Mouse (Mus musculus): ENCODE data around the gene Ldlrad3. TPM values are rescaled to one million over a fixed set of nuclear protein-coding genes. Genes with fewer than 3 reads are reported as not detected.

Ldlrad3 gene
- total RNA-seq, 2 experiments from 2014 or later: 8.9 to 9.9 TPM

- intact Hi-C loops (cut with DNase I): no loop called here
- no peak for DNase-seq (ENCODE audit: low spot score in 2 of 2)
Measured at GRCm38 (mm10) chr2:102191736-102192135, 5.6 kb upstream of the Ldlrad3 start.

GRCm38 (mm10) chr2:102190956-102191355, 4.8 kb upstream of the Ldlrad3 start:
- intact Hi-C loops (cut with DNase I): no loop called here
- no peak for DNase-seq (ENCODE audit: low spot score in 2 of 2)

DNA sequence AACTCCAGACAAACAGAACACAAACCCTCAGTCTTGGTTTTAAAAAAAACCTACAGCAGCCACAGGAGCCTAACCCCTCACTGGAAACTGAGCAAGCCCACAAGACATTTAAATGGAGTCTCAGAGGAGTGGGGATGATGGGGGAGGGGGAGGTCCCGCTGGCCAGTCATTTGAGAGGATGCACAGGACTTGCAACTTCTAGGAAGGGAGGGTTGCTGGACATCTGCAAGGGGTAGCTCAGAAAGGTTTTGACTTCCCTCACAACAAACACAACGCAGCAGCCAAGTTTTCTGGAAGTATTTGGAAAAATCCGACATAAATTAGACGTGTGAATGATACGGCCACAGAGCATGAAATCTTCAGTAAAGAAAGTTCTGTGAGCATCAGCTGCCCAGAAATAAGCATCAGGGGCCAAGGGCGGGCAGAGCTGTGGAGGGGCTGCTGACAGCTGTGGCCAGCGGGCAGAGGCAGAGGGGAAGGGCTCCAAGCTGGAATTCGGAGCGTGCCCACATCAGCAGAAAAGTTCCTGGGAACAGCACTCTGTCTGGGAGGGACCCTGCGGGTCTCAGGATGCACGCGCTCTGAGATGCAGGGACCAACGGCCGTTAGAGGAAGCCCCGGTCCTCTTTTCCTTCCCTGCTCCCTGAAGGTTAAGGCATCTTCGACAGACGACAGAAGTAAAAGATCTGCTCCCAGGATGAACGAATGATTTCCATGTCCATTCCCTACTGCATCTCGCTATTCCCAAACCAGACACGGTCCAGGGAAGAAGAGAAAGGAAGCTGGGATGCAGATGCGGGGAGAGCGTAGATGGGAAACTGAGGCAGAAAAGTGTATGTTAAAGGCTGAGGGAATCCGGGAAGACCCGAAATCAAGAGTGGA, 875 bp downstream of the Ldlrad3 start:
- peak in 1 of 2 experiments; percentile 19 for DNase-seq (ENCODE audit: low spot score in 2 of 2)
- intact Hi-C loops (cut with DNase I): loop anchor here (5.0 kb wide), 3 partner anchors 53 to 217 kb away; no protein-coding TSS in a partner anchor

GRCm38 (mm10) chr2:102183720-102184480, 2.3 kb downstream of the Ldlrad3 start:
- DNase-seq (ENCODE audit: low spot score in 2 of 2): no peak
- intact Hi-C loops (cut with DNase I): no loop called here

GRCm38 (mm10) chr2:102181459-102181858, 4.7 kb downstream of the Ldlrad3 start:
- DNase-seq (ENCODE audit: low spot score in 2 of 2): no peak
- intact Hi-C loops (cut with DNase I): no loop called here

DNA sequence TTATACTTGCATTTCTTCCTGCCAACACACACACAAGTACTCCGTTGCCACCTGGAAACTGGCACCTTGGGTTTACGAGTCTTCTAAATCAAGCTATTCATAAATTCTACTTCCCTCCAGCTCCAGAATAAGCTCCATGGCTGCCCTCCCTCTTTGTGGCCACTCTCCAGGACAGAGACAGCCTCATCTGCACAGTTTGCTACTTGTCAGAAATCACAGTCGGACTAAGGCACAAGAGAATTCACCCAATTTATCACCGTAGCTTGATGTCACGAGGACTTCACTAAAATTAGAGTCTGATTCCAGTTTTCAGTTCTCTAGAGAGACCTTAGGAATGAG, 9.8 kb downstream of the Ldlrad3 start:
- intact Hi-C loops (cut with DNase I): no loop called here
- no peak for DNase-seq (ENCODE audit: low spot score in 2 of 2)

DNA sequence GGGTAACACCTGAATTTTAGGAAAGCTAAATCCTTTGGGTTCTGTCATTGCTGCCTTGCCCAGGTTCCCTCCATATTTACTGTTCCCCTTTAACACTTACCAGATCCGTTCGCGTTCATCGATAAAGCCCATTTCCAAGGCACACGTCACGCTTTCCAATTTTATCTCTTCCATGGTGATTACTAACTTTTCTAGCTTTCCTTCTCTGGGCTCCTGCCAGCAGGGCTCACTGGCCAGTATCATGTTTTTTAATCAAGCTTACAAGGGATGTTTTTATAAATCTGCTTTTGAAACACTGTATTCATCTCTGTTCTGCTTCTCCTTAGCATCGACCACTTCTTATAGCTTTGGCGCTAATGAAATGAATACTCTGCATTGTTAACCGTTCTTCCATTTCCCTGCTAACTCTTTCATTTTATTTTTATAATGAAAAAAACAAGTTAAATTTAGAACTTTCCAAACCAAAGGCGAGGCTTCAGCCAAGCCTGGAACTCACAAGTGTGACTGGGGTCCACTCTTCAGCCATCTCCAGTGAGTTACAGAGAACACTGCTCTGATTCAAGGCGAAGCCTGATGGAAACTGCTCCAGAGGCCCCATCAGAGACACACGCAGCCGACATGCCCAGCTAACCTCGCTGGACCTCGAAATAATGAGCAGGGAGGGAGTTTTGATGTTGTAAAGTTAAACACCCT, 10.3 kb downstream of the Ldlrad3 start:
- intact Hi-C loops (cut with DNase I): no loop called here
- no peak for DNase-seq (ENCODE audit: low spot score in 2 of 2)

GRCm38 (mm10) chr2:102172458-102172857, 13.7 kb downstream of the Ldlrad3 start:
- no peak for DNase-seq (ENCODE audit: low spot score in 2 of 2)
- intact Hi-C loops (cut with DNase I): no loop called here

DNA sequence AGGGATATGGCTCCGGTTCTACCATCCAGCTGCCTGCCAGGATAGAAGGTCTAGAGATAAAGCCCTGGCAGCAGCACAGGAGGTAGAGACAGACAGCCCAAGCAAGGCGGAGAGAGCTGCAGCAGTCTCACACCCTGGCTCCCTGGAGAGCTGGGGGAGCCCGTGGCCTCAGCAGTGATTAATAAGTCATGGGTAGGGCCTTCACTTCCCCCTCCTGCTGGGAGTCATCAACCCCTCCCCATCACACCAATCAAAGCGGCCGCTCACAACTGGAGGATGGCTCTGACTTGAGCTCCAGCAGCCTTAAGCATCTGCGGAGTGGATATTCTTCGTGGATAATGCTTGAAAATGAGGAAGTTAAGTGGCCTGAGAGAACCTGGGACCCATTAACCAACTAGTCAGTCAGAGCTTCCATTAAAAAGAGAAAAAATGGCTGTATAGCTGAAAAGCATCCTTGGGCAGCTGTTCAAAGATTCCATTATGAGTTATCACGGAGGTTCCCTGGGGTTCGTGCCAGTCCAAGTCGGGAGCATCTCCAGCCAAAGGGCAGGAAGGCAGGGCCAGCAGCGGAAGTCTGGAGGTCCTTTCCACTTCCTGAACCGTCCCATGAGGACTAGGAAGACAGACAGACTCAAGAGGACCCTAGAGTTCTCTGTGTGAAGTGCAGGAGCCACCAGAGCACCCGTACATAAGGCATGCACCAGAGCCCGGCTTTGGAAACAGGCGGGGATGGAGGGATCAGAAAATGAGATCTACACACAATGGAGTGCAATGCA, 19.4 kb downstream of the Ldlrad3 start:
- no peak for DNase-seq (ENCODE audit: low spot score in 2 of 2)
- intact Hi-C loops (cut with DNase I): no loop called here

GRCm38 (mm10) chr2:102163106-102163505, 23.1 kb downstream of the Ldlrad3 start:
- DNase-seq (ENCODE audit: low spot score in 2 of 2): no peak
- intact Hi-C loops (cut with DNase I): no loop called here

DNA sequence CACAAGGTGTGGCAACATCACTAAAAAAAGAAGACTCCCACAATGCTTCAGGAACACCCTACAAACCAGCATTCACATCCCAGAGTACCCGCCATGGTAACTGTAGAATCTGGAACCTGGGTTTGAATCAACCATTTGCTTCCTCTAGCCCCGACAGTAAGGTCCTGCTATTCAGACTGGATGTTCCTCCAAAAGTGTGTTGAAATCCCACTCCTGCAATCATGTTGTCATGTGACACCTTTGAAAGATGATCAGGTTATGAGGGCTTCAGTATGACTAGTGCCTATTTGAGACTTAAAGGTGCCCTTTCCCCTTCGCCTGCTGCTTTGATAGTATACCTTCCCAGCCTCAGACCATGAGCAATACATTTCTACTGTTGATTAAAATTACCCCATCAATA, 28.6 kb downstream of the Ldlrad3 start:
- no peak for DNase-seq (ENCODE audit: low spot score in 2 of 2)
- intact Hi-C loops (cut with DNase I): no loop called here

- intact Hi-C loops (cut with DNase I): no loop called here
- DNase-seq (ENCODE audit: low spot score in 2 of 2): no peak
Measured at GRCm38 (mm10) chr2:102157010-102157409, 29.2 kb downstream of the Ldlrad3 start.

- no peak for DNase-seq (ENCODE audit: low spot score in 2 of 2)
- intact Hi-C loops (cut with DNase I): no loop called here
Measured at GRCm38 (mm10) chr2:102156460-102156859, 29.7 kb downstream of the Ldlrad3 start.

GRCm38 (mm10) chr2:102155306-102156015, 30.7 kb downstream of the Ldlrad3 start:
- intact Hi-C loops (cut with DNase I): no loop called here
- no peak for DNase-seq (ENCODE audit: low spot score in 2 of 2)

DNA sequence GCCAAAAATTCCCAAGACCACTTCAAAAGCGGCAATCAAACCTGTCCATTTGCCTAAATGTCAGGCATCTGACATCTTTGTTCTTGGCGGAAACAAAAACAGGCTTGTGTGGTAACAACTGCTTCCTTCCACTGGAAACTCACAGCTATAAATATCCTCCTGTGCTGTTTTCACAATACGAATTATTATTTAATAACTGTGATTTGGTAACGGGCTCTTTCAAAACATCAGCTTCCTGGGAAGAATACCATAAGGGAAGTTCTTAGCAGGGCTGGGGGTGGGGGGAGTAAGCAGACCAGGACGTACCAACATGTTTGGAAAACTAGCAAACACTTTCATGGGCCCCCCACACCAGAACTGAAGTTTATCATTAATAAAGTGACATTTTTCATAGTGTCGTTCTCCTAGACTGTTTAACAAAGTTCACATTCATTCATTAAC, 31.4 kb downstream of the Ldlrad3 start:
- intact Hi-C loops (cut with DNase I): no loop called here

DNA sequence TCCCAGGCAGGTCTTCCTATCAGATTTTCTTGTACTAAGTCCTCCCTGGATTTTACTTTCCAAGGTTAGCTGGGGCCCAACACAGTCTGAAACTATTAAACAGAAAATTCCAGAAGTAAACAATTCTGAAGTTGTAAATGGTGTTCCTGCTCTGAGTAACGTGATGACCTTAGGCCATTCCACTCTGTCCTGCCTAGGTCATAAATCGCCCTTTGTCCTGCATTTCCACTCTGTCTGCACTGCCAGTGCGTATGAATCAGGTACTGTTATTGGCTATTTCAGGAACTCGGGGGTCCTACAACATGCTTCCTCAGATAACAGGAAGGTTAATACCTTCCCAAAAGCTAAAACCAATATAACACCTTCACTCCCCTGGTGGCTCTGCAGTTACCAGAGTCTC, 31.9 kb downstream of the Ldlrad3 start:
- DNase-seq (ENCODE audit: low spot score in 2 of 2): no peak
- intact Hi-C loops (cut with DNase I): no loop called here

More for the DNA sequence above, 31.4 kb downstream of the Ldlrad3 start:
- DNase-seq (ENCODE audit: low spot score in 2 of 2): no peak

- intact Hi-C loops (cut with DNase I): no loop called here
- DNase-seq (ENCODE audit: low spot score in 2 of 2): no peak
Measured at GRCm38 (mm10) chr2:102153516-102153915, 32.7 kb downstream of the Ldlrad3 start.

- intact Hi-C loops (cut with DNase I): no loop called here
- no peak for DNase-seq (ENCODE audit: low spot score in 2 of 2)
Measured at GRCm38 (mm10) chr2:102152851-102153250, 33.3 kb downstream of the Ldlrad3 start.

- no peak for DNase-seq (ENCODE audit: low spot score in 2 of 2)
- intact Hi-C loops (cut with DNase I): no loop called here
Measured at GRCm38 (mm10) chr2:102149058-102149457, 37.1 kb downstream of the Ldlrad3 start.

Data from left cerebral cortex, postnatal 36 days (tissue).